Mouse (Mus musculus): ENCODE data around the gene Ubap1l. TPM values are rescaled to one million over a fixed set of nuclear protein-coding genes. Genes with fewer than 3 reads are reported as not detected.

Gene Ubap1l
- polyA plus RNA-seq, 1 experiment from 2014 or later = 2.0 TPM

- no peak within 1 kb of the TSS for H3K27ac ChIP-seq (replicated peaks)
- no peaks in the 10 kb centered on the region for H3K36me3 ChIP-seq
- H3K4me2 ChIP-seq = peak within 1 kb of the TSS; percentile 76
- peaks cover 4% of the 10 kb centered on the region; the same call in 1 of the 2 replicates for H3K27me3 ChIP-seq
- H3K9ac ChIP-seq = peak within 1 kb of the TSS; percentile 70
- ATAC-seq (ENCODE audit: low read depth) = peak; percentile 80
- no peaks in the 10 kb centered on the region for H3K9me3 ChIP-seq
- H3K4me3 ChIP-seq = peak within 1 kb of the TSS; percentile 47
- peaks cover 11% of the 10 kb centered on the region for H3K4me1 ChIP-seq (replicated peaks)
- under 1% methylated on average over 24 of the region's 24 CpGs for WGBS
Measured at GRCm38 (mm10) chr9:65398279-65398678, 37.4 kb downstream of the Ubap1l start, which contains the start of gene Rasl12. Rasl12 (plus strand) TSS chr9:65398506.

- ATAC-seq (ENCODE audit: low read depth) = no peak
Measured at GRCm38 (mm10) chr9:65399934-65400333, 39.1 kb downstream of the Ubap1l start.

GRCm38 (mm10) chr9:65404331-65405183 is 43.7 kb downstream of the Ubap1l start:
- Histone ChIP-seq H3K4me3 (no peak overlapping the region), H3K9ac (no peak overlapping the region), H3K27me3 (no peaks in the 10 kb centered on the region), H3K9me3 (no peaks in the 10 kb centered on the region), H3K4me2 (no peak overlapping the region), H3K36me3 (no peaks in the 10 kb centered on the region), H3K4me1 (replicated peaks) (no peaks in the 10 kb centered on the region), H3K27ac (replicated peaks) (no peak overlapping the region)
- WGBS = 74% methylated on average over 15 of the region's 15 CpGs
- ATAC-seq (ENCODE audit: low read depth) = no peak

More at GRCm38 (mm10) chr9:65399934-65400333, 39.1 kb downstream of the Ubap1l start:
- Histone ChIP-seq H3K27me3 (peaks cover 4% of the 10 kb centered on the region; the same call in 1 of the 2 replicates), H3K4me1 (replicated peaks) (peaks cover 11% of the 10 kb centered on the region), H3K27ac (replicated peaks) (no peak overlapping the region), H3K9me3 (no peaks in the 10 kb centered on the region), H3K9ac (no peak overlapping the region), H3K4me3 (no peak overlapping the region), H3K4me2 (peak overlapping the region; percentile 76; the same call in 1 of the 2 replicates), H3K36me3 (no peaks in the 10 kb centered on the region)
- WGBS = 90% methylated on average over 6 of the region's 6 CpGs

GRCm38 (mm10) chr9:65405184-65405449 is 44.3 kb downstream of the Ubap1l start:
- WGBS = 88% methylated on average over 2 of the region's 2 CpGs
- no peak overlapping the region for H3K9ac ChIP-seq
- no peak for ATAC-seq (ENCODE audit: low read depth)

GRCm38 (mm10) chr9:65407327-65407726 is 46.5 kb downstream of the Ubap1l start:
- Histone ChIP-seq H3K9ac (no peak overlapping the region), H3K27ac (replicated peaks) (no peak overlapping the region), H3K36me3 (no peaks in the 10 kb centered on the region), H3K4me1 (replicated peaks) (no peaks in the 10 kb centered on the region), H3K4me2 (no peak overlapping the region), H3K9me3 (no peaks in the 10 kb centered on the region), H3K4me3 (no peak overlapping the region), H3K27me3 (no peaks in the 10 kb centered on the region)
- WGBS = 78% methylated on average over 5 of the region's 5 CpGs
- ATAC-seq (ENCODE audit: low read depth) = no peak

More at GRCm38 (mm10) chr9:65405184-65405449, 44.3 kb downstream of the Ubap1l start:
- no peaks in the 10 kb centered on the region for H3K36me3 ChIP-seq
- H3K4me1 ChIP-seq (replicated peaks) = no peaks in the 10 kb centered on the region
- no peak overlapping the region for H3K4me3 ChIP-seq
- H3K27ac ChIP-seq (replicated peaks) = no peak overlapping the region
- H3K9me3 ChIP-seq = no peaks in the 10 kb centered on the region
- H3K27me3 ChIP-seq = no peaks in the 10 kb centered on the region
- H3K4me2 ChIP-seq = no peak overlapping the region

- no peak overlapping the region for H3K4me2 ChIP-seq
- no peaks in the 10 kb centered on the region for H3K9me3 ChIP-seq
- no peak overlapping the region for H3K9ac ChIP-seq
- no peaks in the 10 kb centered on the region for H3K27me3 ChIP-seq
- no peak overlapping the region for H3K27ac ChIP-seq (replicated peaks)
- H3K4me3 ChIP-seq = no peak overlapping the region
- no peak for ATAC-seq (ENCODE audit: low read depth)
- H3K36me3 ChIP-seq = no peaks in the 10 kb centered on the region
- no peaks in the 10 kb centered on the region for H3K4me1 ChIP-seq (replicated peaks)
- 76% methylated on average over 3 of the region's 3 CpGs for WGBS
Measured at GRCm38 (mm10) chr9:65407861-65408260, 47.0 kb downstream of the Ubap1l start.

GRCm38 (mm10) chr9:65408871-65409295 is 48.0 kb downstream of the Ubap1l start:
- WGBS = 63% methylated on average over 5 of the region's 5 CpGs
- no peaks in the 10 kb centered on the region for H3K27me3 ChIP-seq
- H3K4me3 ChIP-seq = no peak overlapping the region
- no peak overlapping the region for H3K9ac ChIP-seq
- no peaks in the 10 kb centered on the region for H3K4me1 ChIP-seq (replicated peaks)
- H3K4me2 ChIP-seq = no peak overlapping the region
- H3K9me3 ChIP-seq = no peaks in the 10 kb centered on the region
- H3K36me3 ChIP-seq = no peaks in the 10 kb centered on the region
- no peak overlapping the region for H3K27ac ChIP-seq (replicated peaks)
- no peak for ATAC-seq (ENCODE audit: low read depth)

- Histone ChIP-seq H3K27me3 (no peaks in the 10 kb centered on the region), H3K9ac (no peak overlapping the region), H3K4me3 (no peak overlapping the region), H3K4me2 (no peak overlapping the region), H3K36me3 (no peaks in the 10 kb centered on the region), H3K4me1 (replicated peaks) (no peaks in the 10 kb centered on the region), H3K27ac (replicated peaks) (no peak overlapping the region), H3K9me3 (no peaks in the 10 kb centered on the region)
- 92% methylated on average over 8 of the region's 8 CpGs for WGBS
- ATAC-seq (ENCODE audit: low read depth) = no peak
Measured at GRCm38 (mm10) chr9:65410378-65410777, 49.5 kb downstream of the Ubap1l start.

GRCm38 (mm10) chr9:65411326-65411725 is 50.5 kb downstream of the Ubap1l start:
- Histone ChIP-seq H3K9me3 (no peaks in the 10 kb centered on the region), H3K27ac (replicated peaks) (no peak overlapping the region), H3K4me1 (replicated peaks) (no peaks in the 10 kb centered on the region), H3K9ac (no peak overlapping the region), H3K36me3 (no peaks in the 10 kb centered on the region), H3K4me2 (no peak overlapping the region), H3K27me3 (no peaks in the 10 kb centered on the region), H3K4me3 (no peak overlapping the region)
- 83% methylated on average over 3 of the region's 3 CpGs for WGBS
- ATAC-seq (ENCODE audit: low read depth) = no peak

GRCm38 (mm10) chr9:65417738-65418137 is 56.9 kb downstream of the Ubap1l start:
- no peak overlapping the region for H3K27ac ChIP-seq (replicated peaks)
- H3K4me1 ChIP-seq (replicated peaks) = no peaks in the 10 kb centered on the region
- 45% methylated on average over 3 of the region's 3 CpGs for WGBS
- no peaks in the 10 kb centered on the region for H3K36me3 ChIP-seq
- no peak overlapping the region for H3K4me2 ChIP-seq
- H3K9ac ChIP-seq = no peak overlapping the region
- no peaks in the 10 kb centered on the region for H3K9me3 ChIP-seq
- no peaks in the 10 kb centered on the region for H3K27me3 ChIP-seq
- no peak for ATAC-seq (ENCODE audit: low read depth)
- no peak overlapping the region for H3K4me3 ChIP-seq

- no peak overlapping the region for H3K9ac ChIP-seq
- no peak for ATAC-seq (ENCODE audit: low read depth)
- H3K27me3 ChIP-seq = no peaks in the 10 kb centered on the region
- no peaks in the 10 kb centered on the region for H3K36me3 ChIP-seq
- no peaks in the 10 kb centered on the region for H3K9me3 ChIP-seq
- no peak overlapping the region for H3K4me3 ChIP-seq
- no peak overlapping the region for H3K4me2 ChIP-seq
- H3K4me1 ChIP-seq (replicated peaks) = no peaks in the 10 kb centered on the region
- no peak overlapping the region for H3K27ac ChIP-seq (replicated peaks)
- 77% methylated on average over 3 of the region's 3 CpGs for WGBS
Measured at GRCm38 (mm10) chr9:65419633-65420032, 58.8 kb downstream of the Ubap1l start.

- Histone ChIP-seq H3K9me3 (no peaks in the 10 kb centered on the region), H3K4me3 (no peak within 1 kb of the TSS), H3K36me3 (no peaks in the 10 kb centered on the region), H3K9ac (no peak within 1 kb of the TSS), H3K4me1 (replicated peaks) (no peaks in the 10 kb centered on the region), H3K27ac (replicated peaks) (no peak within 1 kb of the TSS), H3K4me2 (no peak within 1 kb of the TSS), H3K27me3 (no peaks in the 10 kb centered on the region)
- 77% methylated on average over 11 of the region's 11 CpGs for WGBS
- ATAC-seq (ENCODE audit: low read depth) = no peak
Measured at GRCm38 (mm10) chr9:65422760-65423501, 62.1 kb downstream of the Ubap1l start, which contains the start of gene Slc51b. Slc51b (minus strand) TSS chr9:65422955.

Data from neural tube, embryonic 13.5 days (tissue).